ENCODE assay signal across 21 mouse cellular contexts in genomic region chr5:50688362-50688761, GRCm38 (mm10).
A peak's percentile ranks its signal among the peaks of the same experiment; 100 is the strongest.
DNase-seq lines count a peak whose midpoint lies in the region; ATAC-seq and TF ChIP-seq lines count a peak whose summit lies in the region.
"Had no signal": no experiment of that assay in that cellular context is flagged by ENCODE, and none has a peak within 500 bp of the region (broad histone marks: within the 10 kb centered on the region; RNA-seq: fewer than 3 reads in every experiment).

No protein-coding gene starts in this region.

- H3K9ac ChIP-seq in intestine, embryonic 15.5 days: no peak overlapping the region
- H3K9ac ChIP-seq in intestine, embryonic 16.5 days (ENCODE audit: low read depth, low read length): no peak overlapping the region
- H3K9ac ChIP-seq in intestine, postnatal 0 days (ENCODE audit: low read depth, low read length): no peak overlapping the region
- H3K9ac ChIP-seq in midbrain, embryonic 14.5 days (replicated peaks; ENCODE audit: low read length): no peak overlapping the region

- no peak for TF ChIP-seq CTCF in intestine, postnatal 0 days (IDR thresholded peaks at IDR 0.05; ENCODE audit: low read depth)

- H3K27me3 ChIP-seq in intestine, embryonic 15.5 days (replicated peaks): no peaks in the 10 kb centered on the region
- H3K27me3 ChIP-seq in intestine, embryonic 16.5 days (replicated peaks; ENCODE audit: control insufficient read depth, insufficient read depth, low read length): no peaks in the 10 kb centered on the region
- no peaks in the 10 kb centered on the region for H3K27me3 ChIP-seq in intestine, postnatal 0 days (replicated peaks; ENCODE audit: control insufficient read depth, insufficient read depth, low read length)
- no peaks in the 10 kb centered on the region for H3K27me3 ChIP-seq in midbrain, embryonic 14.5 days (ENCODE audit: control insufficient read depth, insufficient read depth, low read length)
- H3K27me3 ChIP-seq: CH12.LX had no signal

- 71% methylated on average over 2 of the region's 2 CpGs for WGBS in intestine, embryonic 15.5 days
- WGBS in intestine, embryonic 16.5 days: 64% methylated on average over 2 of the region's 2 CpGs
- 45% methylated on average over 2 of the region's 2 CpGs for WGBS in intestine, postnatal 0 days
- WGBS in midbrain, embryonic 14.5 days: 81% methylated on average over 2 of the region's 2 CpGs

- no peak for DNase-seq in midbrain, embryonic 14.5 days
- DNase-seq in spleen, postnatal 4 days (ENCODE audit: low spot score in 2 of 2): no peak
- DNase-seq in kidney, postnatal 36 days: no peak
- DNase-seq: adrenal gland, adult 2 months; adrenal gland, adult 8-10 months; adrenal gland, postnatal 10 days; adrenal gland, postnatal 14 days; adrenal gland, postnatal 25 days; adrenal gland, postnatal 36 days; B cell, adult 2 months; cerebellum, adult 11 months; cerebellum, adult 11-12 months; cerebellum, adult 18-20 months had no signal

- no peaks in the 10 kb centered on the region for H3K9me3 ChIP-seq in intestine, embryonic 15.5 days
- no peaks in the 10 kb centered on the region for H3K9me3 ChIP-seq in intestine, embryonic 16.5 days (ENCODE audit: control insufficient read depth, low read length)
- no peaks in the 10 kb centered on the region for H3K9me3 ChIP-seq in intestine, postnatal 0 days (ENCODE audit: control insufficient read depth)
- H3K9me3 ChIP-seq in midbrain, embryonic 14.5 days (ENCODE audit: control insufficient read depth, low read length): no peaks in the 10 kb centered on the region
- H3K9me3 ChIP-seq: G1E had no signal

- ATAC-seq in intestine, embryonic 15.5 days: peak; percentile 59; the same call in 1 of the 2 replicates
- peak; percentile 74 for ATAC-seq in intestine, embryonic 16.5 days
- ATAC-seq in intestine, postnatal 0 days: peak; percentile 67
- no peak for ATAC-seq in midbrain, embryonic 14.5 days (ENCODE audit: low FRiP score, low TSS enrichment)
- ATAC-seq: activated CD4-positive, CD25-positive, alpha-beta regulatory T cell, adult 4 months; CD4-positive, CD25-positive, alpha-beta regulatory T cell, adult 4 months; Patski had no signal

- no peak overlapping the region for H3K4me2 ChIP-seq in intestine, embryonic 15.5 days (replicated peaks)
- H3K4me2 ChIP-seq in intestine, embryonic 16.5 days (ENCODE audit: low read depth, low read length): no peak overlapping the region
- no peak overlapping the region for H3K4me2 ChIP-seq in intestine, postnatal 0 days (replicated peaks; ENCODE audit: low read depth)
- no peak overlapping the region for H3K4me2 ChIP-seq in midbrain, embryonic 14.5 days (ENCODE audit: low read length)

- H3K27ac ChIP-seq in intestine, embryonic 15.5 days: no peak overlapping the region
- H3K27ac ChIP-seq in intestine, embryonic 16.5 days (ENCODE audit: low read length): no peak overlapping the region
- H3K27ac ChIP-seq in intestine, postnatal 0 days (ENCODE audit: low read depth, low read length): no peak overlapping the region
- no peak overlapping the region for H3K27ac ChIP-seq in midbrain, embryonic 14.5 days (replicated peaks; ENCODE audit: low read depth, low read length)

- H3K4me1 ChIP-seq in intestine, embryonic 15.5 days (replicated peaks): no peaks in the 10 kb centered on the region
- H3K4me1 ChIP-seq in intestine, embryonic 16.5 days (ENCODE audit: control insufficient read depth, insufficient read depth, low read length): no peaks in the 10 kb centered on the region
- no peaks in the 10 kb centered on the region for H3K4me1 ChIP-seq in intestine, postnatal 0 days (replicated peaks; ENCODE audit: control insufficient read depth, insufficient read depth, low read length)
- no peaks in the 10 kb centered on the region for H3K4me1 ChIP-seq in midbrain, embryonic 14.5 days (ENCODE audit: control insufficient read depth, insufficient read depth, low read length)

- no peak overlapping the region for H3K4me3 ChIP-seq in intestine, embryonic 15.5 days (replicated peaks)
- no peak overlapping the region for H3K4me3 ChIP-seq in intestine, embryonic 16.5 days (ENCODE audit: low read length)
- H3K4me3 ChIP-seq in intestine, postnatal 0 days (ENCODE audit: low read depth, low read length): no peak overlapping the region
- H3K4me3 ChIP-seq in midbrain, embryonic 14.5 days (replicated peaks; ENCODE audit: low read depth, low read length): no peak overlapping the region

- H3K36me3 ChIP-seq in intestine, embryonic 15.5 days: no peaks in the 10 kb centered on the region
- H3K36me3 ChIP-seq in intestine, embryonic 16.5 days (ENCODE audit: control insufficient read depth, insufficient read depth, low read length): no peaks in the 10 kb centered on the region
- H3K36me3 ChIP-seq in intestine, postnatal 0 days (ENCODE audit: control insufficient read depth, insufficient read depth): no peaks in the 10 kb centered on the region
- H3K36me3 ChIP-seq in midbrain, embryonic 14.5 days (ENCODE audit: control insufficient read depth, insufficient read depth, low read length): no peaks in the 10 kb centered on the region
- H3K36me3 ChIP-seq: G1E had no signal
